Mouse (Mus musculus): ENCODE measurements around the gene Map1lc3b. TPM values are rescaled to one million over a fixed set of nuclear protein-coding genes. Genes with fewer than 3 reads are reported as not detected.
"Not testable (repeated sequence)": the region's sequence is repeated elsewhere in the genome, so short reads cannot be mapped to it uniquely, and the experiment has no call there.

Gene Map1lc3b
- polyA plus RNA-seq, 1 experiment: 186 TPM

DNA sequence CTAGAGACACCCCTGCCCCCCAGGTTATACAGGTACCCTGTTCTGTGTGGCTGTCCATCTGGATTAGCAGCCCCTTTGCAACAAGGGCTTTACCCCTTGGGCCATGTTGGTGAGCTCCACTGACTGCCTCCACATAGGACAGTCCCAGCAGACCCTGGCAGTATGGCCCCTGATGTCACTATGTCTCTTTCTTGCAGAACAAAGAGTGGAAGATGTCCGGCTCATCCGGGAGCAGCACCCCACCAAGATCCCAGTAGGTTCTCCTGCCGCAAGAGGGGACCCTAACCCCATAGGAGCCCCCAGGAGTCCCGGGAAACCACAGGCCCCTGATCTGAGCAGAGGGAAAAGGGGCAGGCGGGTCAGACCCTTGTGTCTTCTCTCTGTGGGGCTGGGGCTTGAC, 3.1 kb downstream of the Map1lc3b start:
- Histone ChIP-seq H3K4me2 (ENCODE audit: low read depth) (no peak overlapping the region), H3ac (ENCODE audit: control insufficient read depth, insufficient read length) (no peak overlapping the region), H3K79me2 (ENCODE audit: control insufficient read depth, insufficient read depth) (peaks cover 35% of the 10 kb centered on the region), H3K4me3 (no peak overlapping the region), H3K36me3 (ENCODE audit: control insufficient read depth, insufficient read depth) (peaks cover 17% of the 10 kb centered on the region), H3K27me3 (ENCODE audit: control insufficient read depth, insufficient read depth, insufficient read length) (no peaks in the 10 kb centered on the region)
- TF ChIP-seq POLR2AphosphoS2 (IDR thresholded peaks at IDR 0.05; ENCODE audit: insufficient read length, low read depth): no peak

DNA sequence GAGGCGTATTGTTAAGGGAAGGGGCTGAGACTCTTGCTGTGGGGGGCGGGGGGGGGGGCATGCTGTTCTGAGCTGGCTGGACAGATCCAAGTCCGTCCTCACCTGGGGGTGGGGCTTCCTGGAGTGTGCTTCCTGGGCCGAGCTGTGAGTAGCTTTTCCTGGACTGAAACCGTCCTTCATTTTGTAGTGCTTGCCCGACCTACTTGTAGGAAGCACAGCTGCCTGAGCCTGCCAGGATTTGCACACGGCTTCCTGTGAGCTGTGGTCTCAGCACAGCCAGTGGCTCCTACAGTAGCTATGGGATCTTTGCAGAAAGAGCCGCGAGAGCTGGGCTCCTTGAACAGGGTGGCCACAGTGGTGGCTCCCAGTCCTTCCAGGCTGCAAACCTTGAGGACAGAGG, 3.8 kb downstream of the Map1lc3b start:
- TF ChIP-seq MYOG (IDR thresholded peaks at IDR 0.05; ENCODE audit: control insufficient read depth in 1 of 3, insufficient read depth in 1 of 3, insufficient read length in 2 of 3, low read depth in 2 of 3) (no peak), REST (IDR thresholded peaks at IDR 0.05; ENCODE audit: insufficient read depth, insufficient read length) (no peak), E2F4 (IDR thresholded peaks at IDR 0.05; ENCODE audit: insufficient read depth) (no peak), MYOD1 (IDR thresholded peaks at IDR 0.05; ENCODE audit: control insufficient read depth in 1 of 3, insufficient read length in 2 of 3, low read depth in 2 of 3) (no peak), SRF (IDR thresholded peaks at IDR 0.05; ENCODE audit: control insufficient read depth, insufficient read length, low read depth) (no peak), USF1 (IDR thresholded peaks at IDR 0.05; ENCODE audit: low read depth) (no peak), TCF3 (IDR thresholded peaks at IDR 0.05; ENCODE audit: insufficient read length, low read depth) (no peak), POLR2AphosphoS2 (IDR thresholded peaks at IDR 0.05; ENCODE audit: insufficient read length, low read depth) (no peak), CEBPB (IDR thresholded peaks at IDR 0.05; ENCODE audit: insufficient read depth, poor library complexity, severe bottlenecking) (no peak), POLR2A (IDR thresholded peaks at IDR 0.05; ENCODE audit: insufficient read length, low read depth) (no peak)
- H3K79me2 ChIP-seq (ENCODE audit: control insufficient read depth, insufficient read depth): peaks cover 35% of the 10 kb centered on the region
- no peak overlapping the region for H3ac ChIP-seq (ENCODE audit: control insufficient read depth, insufficient read length)
- H3K27me3 ChIP-seq (ENCODE audit: control insufficient read depth, insufficient read depth, insufficient read length): no peaks in the 10 kb centered on the region
- no peak overlapping the region for H3K4me3 ChIP-seq
- peaks cover 17% of the 10 kb centered on the region for H3K36me3 ChIP-seq (ENCODE audit: control insufficient read depth, insufficient read depth)
- H3K4me2 ChIP-seq (ENCODE audit: low read depth): no peak overlapping the region

DNA sequence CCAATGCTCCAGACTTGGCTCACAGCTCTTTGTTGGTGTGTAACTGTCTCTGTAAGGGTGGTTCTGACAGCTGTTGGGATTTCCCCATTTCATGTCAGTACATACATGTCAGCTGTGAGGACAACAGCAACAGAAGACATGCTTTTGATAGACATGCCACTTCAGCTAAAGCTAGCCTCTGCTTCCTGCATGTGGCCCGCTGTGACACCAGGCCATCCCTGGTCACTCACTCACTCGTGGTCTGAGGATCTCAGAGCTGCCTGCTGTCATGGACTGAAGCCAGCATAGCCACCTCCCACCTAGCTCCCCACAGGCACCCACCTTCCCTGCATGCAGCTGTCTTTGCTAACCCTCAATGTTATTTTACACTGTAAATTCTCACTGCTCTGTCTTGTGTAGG, 7.3 kb downstream of the Map1lc3b start:
- H3K4me2 ChIP-seq (ENCODE audit: low read depth); H3K4me3 ChIP-seq; H3K27me3 ChIP-seq (ENCODE audit: control insufficient read depth, insufficient read depth, insufficient read length); H3ac ChIP-seq (ENCODE audit: control insufficient read depth, insufficient read length): not testable (repeated sequence)
- Histone ChIP-seq H3K79me2 (ENCODE audit: control insufficient read depth, insufficient read depth) (peaks cover 16% of the 10 kb centered on the region), H3K36me3 (ENCODE audit: control insufficient read depth, insufficient read depth) (peaks cover 20% of the 10 kb centered on the region)
- TF ChIP-seq MYOG (IDR thresholded peaks at IDR 0.05; ENCODE audit: control insufficient read depth in 1 of 3, insufficient read depth in 1 of 3, insufficient read length in 2 of 3, low read depth in 2 of 3) (peak in 1 of 3 experiments; percentile 29), POLR2AphosphoS2 (IDR thresholded peaks at IDR 0.05; ENCODE audit: insufficient read length, low read depth) (peak; percentile 55)

DNA sequence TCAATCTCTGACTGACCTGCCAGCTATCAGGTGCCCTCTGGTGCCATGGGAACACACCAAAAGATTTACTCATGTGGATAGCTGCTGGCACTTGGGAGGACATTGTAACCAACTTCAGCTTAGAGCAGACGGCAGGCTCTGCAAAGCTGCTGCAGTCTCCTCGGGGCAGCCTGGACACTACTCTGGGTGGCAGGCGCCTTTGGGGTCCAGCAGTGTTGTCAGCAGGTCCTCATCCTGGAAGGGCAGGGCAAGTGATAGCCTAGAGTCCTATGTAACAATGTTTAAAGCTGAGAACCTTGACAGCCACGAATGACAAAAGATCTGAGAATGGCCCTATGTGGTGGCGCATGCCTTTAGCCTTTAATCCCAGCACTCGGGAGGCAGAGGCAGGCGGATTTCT, 8.0 kb downstream of the Map1lc3b start:
- no peak overlapping the region for H3K4me3 ChIP-seq
- TF ChIP-seq MAX (IDR thresholded peaks at IDR 0.05; ENCODE audit: low read depth) (no peak), TCF12 (IDR thresholded peaks at IDR 0.05; ENCODE audit: insufficient read depth, poor library complexity, severe bottlenecking) (no peak), CEBPB (IDR thresholded peaks at IDR 0.05; ENCODE audit: insufficient read depth, poor library complexity, severe bottlenecking) (no peak), E2F4 (IDR thresholded peaks at IDR 0.05; ENCODE audit: insufficient read depth) (no peak), SRF (IDR thresholded peaks at IDR 0.05; ENCODE audit: control insufficient read depth, insufficient read length, low read depth) (no peak), MYOD1 (IDR thresholded peaks at IDR 0.05; ENCODE audit: control insufficient read depth in 1 of 3, insufficient read length in 2 of 3, low read depth in 2 of 3) (no peak), MYOG (IDR thresholded peaks at IDR 0.05; ENCODE audit: control insufficient read depth in 1 of 3, insufficient read depth in 1 of 3, insufficient read length in 2 of 3, low read depth in 2 of 3) (no peak), POLR2AphosphoS2 (IDR thresholded peaks at IDR 0.05; ENCODE audit: insufficient read length, low read depth) (no peak), REST (IDR thresholded peaks at IDR 0.05; ENCODE audit: insufficient read depth, insufficient read length) (no peak), POLR2A (IDR thresholded peaks at IDR 0.05; ENCODE audit: insufficient read length, low read depth) (no peak), TCF3 (IDR thresholded peaks at IDR 0.05; ENCODE audit: insufficient read length, low read depth) (no peak), USF1 (IDR thresholded peaks at IDR 0.05; ENCODE audit: low read depth) (no peak)
- H3K4me2 ChIP-seq (ENCODE audit: low read depth): no peak overlapping the region
- peaks cover 20% of the 10 kb centered on the region for H3K36me3 ChIP-seq (ENCODE audit: control insufficient read depth, insufficient read depth)
- no peaks in the 10 kb centered on the region for H3K27me3 ChIP-seq (ENCODE audit: control insufficient read depth, insufficient read depth, insufficient read length)
- peaks cover 9% of the 10 kb centered on the region for H3K79me2 ChIP-seq (ENCODE audit: control insufficient read depth, insufficient read depth)
- H3ac ChIP-seq (ENCODE audit: control insufficient read depth, insufficient read length): no peak overlapping the region

DNA sequence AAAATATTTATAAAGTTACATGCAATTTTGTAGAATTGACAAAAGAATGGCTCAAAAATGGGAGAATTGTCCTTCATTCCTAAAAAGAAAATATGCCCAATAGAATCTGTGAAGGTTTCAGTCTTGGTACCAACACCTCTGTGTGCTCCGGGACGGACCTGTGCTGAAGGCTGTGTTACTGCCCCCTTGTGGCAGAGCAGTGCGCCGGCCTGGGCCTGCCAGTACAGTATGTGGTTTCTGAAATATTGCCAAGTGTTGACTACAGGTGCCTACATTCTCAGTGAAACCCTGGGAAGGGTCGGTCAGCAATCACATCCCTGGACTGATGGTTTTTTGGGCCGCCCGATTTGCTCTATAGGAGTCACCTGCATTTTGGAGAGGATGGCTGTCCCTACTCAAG, 8.7 kb downstream of the Map1lc3b start:
- Histone ChIP-seq H3ac (ENCODE audit: control insufficient read depth, insufficient read length) (no peak overlapping the region), H3K79me2 (ENCODE audit: control insufficient read depth, insufficient read depth) (peaks cover 2% of the 10 kb centered on the region), H3K4me2 (ENCODE audit: low read depth) (no peak overlapping the region), H3K36me3 (ENCODE audit: control insufficient read depth, insufficient read depth) (peaks cover 20% of the 10 kb centered on the region), H3K27me3 (ENCODE audit: control insufficient read depth, insufficient read depth, insufficient read length) (no peaks in the 10 kb centered on the region), H3K4me3 (no peak overlapping the region)
- TF ChIP-seq POLR2AphosphoS2 (IDR thresholded peaks at IDR 0.05; ENCODE audit: insufficient read length, low read depth): peak; percentile 80
- TF ChIP-seq TCF12 (IDR thresholded peaks at IDR 0.05; ENCODE audit: insufficient read depth, poor library complexity, severe bottlenecking): no peak
- TF ChIP-seq CEBPB (IDR thresholded peaks at IDR 0.05; ENCODE audit: insufficient read depth, poor library complexity, severe bottlenecking): no peak

DNA sequence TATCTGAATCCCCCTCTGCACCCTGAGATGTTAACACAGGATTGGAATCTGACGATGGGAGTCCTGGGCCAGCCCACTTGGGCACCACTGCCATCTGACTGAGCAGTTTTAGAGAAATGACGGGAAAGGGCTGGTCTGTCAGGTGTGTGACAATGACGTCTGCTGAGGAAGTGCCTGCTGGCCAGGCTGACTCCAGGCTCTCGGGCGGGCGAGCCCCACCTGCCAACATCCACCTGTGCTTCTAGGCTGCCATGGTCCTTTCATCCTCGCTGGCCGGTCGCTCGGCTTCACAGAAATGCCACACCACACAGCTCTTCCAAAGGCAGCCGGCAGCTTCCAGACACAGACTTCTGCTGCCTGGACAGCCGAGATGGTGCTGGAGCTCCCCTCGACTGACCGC, 9.7 kb downstream of the Map1lc3b start:
- Histone ChIP-seq H3K36me3 (ENCODE audit: control insufficient read depth, insufficient read depth) (peaks cover 17% of the 10 kb centered on the region), H3K27me3 (ENCODE audit: control insufficient read depth, insufficient read depth, insufficient read length) (no peaks in the 10 kb centered on the region), H3K4me2 (ENCODE audit: low read depth) (no peak overlapping the region), H3K4me3 (no peak overlapping the region), H3ac (ENCODE audit: control insufficient read depth, insufficient read length) (no peak overlapping the region), H3K79me2 (ENCODE audit: control insufficient read depth, insufficient read depth) (no peaks in the 10 kb centered on the region)
- TF ChIP-seq MYOG (IDR thresholded peaks at IDR 0.05; ENCODE audit: control insufficient read depth in 1 of 3, insufficient read depth in 1 of 3, insufficient read length in 2 of 3, low read depth in 2 of 3): no peak
- TF ChIP-seq POLR2AphosphoS2 (IDR thresholded peaks at IDR 0.05; ENCODE audit: insufficient read length, low read depth): peak; percentile 61
